Mouse (Mus musculus): Measurements from ENCODE around the gene Ostm1. TPM values are rescaled to one million over a fixed set of nuclear protein-coding genes. Genes with fewer than 3 reads are reported as not detected.

Gene Ostm1
- polyA plus RNA-seq, 1 experiment from 2014 or later = 12.1 TPM

DNA sequence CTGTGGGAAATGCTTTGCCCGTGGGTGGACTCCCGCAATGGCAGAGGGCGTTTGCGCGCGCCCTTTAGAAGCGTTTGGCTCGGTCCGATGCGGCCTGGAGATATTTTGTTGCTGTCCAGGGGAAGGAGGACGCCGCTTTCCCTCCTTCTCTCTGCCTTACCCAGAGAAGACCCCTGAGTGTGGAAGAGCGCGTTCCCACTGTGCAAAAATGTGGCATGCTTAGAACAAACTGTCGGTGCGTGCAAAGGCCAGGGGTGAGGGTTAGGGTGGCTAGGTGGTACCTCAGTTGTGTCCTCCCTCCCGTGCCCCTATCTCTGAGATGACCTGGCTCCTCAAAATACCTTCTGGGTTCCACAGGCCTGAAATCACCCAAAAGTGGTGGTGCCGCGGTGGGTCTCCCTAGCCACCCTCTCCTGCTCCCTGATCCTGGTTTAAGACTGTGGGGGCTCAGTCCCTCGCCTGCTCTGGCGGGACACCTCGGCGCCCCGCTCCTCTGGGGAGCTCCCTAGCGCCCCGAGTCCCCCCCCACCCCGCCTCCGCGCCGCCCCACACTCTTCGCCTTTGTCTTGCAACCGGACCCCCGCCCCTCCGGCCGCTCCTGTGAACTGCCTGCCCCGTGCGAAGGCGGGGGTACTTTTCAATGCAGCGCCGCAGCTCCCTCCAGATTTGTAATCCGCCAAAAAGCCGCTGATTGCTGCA lies 48.3 kb downstream of the Ostm1 start:
- H3K4me3 ChIP-seq (ENCODE audit: low read depth, low read length) = peak overlapping the region; percentile 59
- peak overlapping the region; percentile 93 for H3K4me2 ChIP-seq (ENCODE audit: low read depth, low read length)
- TF ChIP-seq EP300 (IDR thresholded peaks at IDR 0.05; ENCODE audit: low read depth) (no peak), CTCF (IDR thresholded peaks at IDR 0.05; ENCODE audit: low read depth) (no peak)
- H3K27me3 ChIP-seq (ENCODE audit: insufficient read depth, low read length) = peaks cover 89% of the 10 kb centered on the region
- H3K9ac ChIP-seq (replicated peaks) = no peak overlapping the region
- H3K27ac ChIP-seq (ENCODE audit: low read depth) = no peak overlapping the region
- DNase-seq = no peak
- 2% methylated on average over 37 of the region's 42 CpGs for WGBS (ENCODE audit: insufficient replicate concordance)
- H3K36me3 ChIP-seq (replicated peaks; ENCODE audit: insufficient read depth, low read length) = no peaks in the 10 kb centered on the region
- H3K9me3 ChIP-seq (ENCODE audit: low read length) = no peaks in the 10 kb centered on the region
- no peak for ATAC-seq
- peaks cover 11% of the 10 kb centered on the region for H3K4me1 ChIP-seq (ENCODE audit: insufficient read depth)

DNA sequence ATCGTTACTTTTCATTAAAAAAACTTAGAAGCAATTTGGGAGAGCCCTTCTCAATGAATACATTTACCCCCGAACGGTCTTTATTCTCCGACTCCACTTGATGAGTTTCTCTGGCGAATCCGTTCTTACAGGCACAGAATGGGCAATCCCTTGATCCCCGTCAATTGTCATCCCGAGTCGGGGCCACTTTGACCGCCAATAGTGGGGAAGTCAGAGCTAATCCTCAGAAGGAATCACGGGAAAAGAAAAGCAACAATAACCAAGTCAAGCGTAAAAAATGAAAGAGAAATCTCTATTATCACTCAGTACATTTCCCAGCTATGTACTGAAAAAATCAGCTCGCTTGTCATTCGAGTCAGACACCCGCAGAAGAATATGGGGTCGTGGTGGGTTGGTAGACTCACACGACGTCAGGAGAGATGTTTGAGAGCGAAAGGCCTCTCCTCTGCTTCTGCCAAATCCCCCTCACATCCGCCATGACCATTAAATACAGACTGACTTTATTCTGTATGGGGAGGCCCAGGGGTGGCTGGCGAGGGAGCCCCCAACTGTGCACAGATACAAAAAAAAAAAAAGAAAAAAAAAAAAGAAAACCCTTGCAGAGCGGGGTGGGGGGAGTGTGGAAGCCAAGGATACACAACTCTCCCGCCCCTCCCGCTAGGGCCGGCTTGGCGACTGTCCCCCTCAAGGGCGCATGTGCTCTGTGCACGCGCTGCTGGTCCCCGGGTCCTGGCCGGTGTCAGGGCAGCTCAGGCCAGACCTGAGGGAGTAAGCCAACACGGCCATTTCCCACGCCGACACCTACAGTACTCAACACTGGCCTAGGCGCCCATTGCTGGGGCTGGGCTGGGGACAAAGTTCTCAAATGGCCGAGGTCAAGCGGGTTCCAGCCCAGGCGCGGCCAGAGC lies 49.1 kb downstream of the Ostm1 start:
- DNase-seq = no peak
- no peak overlapping the region for H3K27ac ChIP-seq (ENCODE audit: low read depth)
- peaks cover 95% of the 10 kb centered on the region for H3K27me3 ChIP-seq (ENCODE audit: insufficient read depth, low read length)
- WGBS (ENCODE audit: insufficient replicate concordance) = under 1% methylated on average over 39 of the region's 39 CpGs
- no peak for ATAC-seq
- H3K9ac ChIP-seq (replicated peaks) = peak overlapping the region; percentile 31; the same call in 1 of the 2 replicates
- TF ChIP-seq EP300 (IDR thresholded peaks at IDR 0.05; ENCODE audit: low read depth) (no peak), CTCF (IDR thresholded peaks at IDR 0.05; ENCODE audit: low read depth) (no peak)
- H3K4me2 ChIP-seq (ENCODE audit: low read depth, low read length) = peak overlapping the region; percentile 93
- H3K4me1 ChIP-seq (ENCODE audit: insufficient read depth) = peaks cover 13% of the 10 kb centered on the region
- H3K9me3 ChIP-seq (ENCODE audit: low read length) = no peaks in the 10 kb centered on the region
- no peaks in the 10 kb centered on the region for H3K36me3 ChIP-seq (replicated peaks; ENCODE audit: insufficient read depth, low read length)
- H3K4me3 ChIP-seq (ENCODE audit: low read depth, low read length) = peak overlapping the region; percentile 59

DNA sequence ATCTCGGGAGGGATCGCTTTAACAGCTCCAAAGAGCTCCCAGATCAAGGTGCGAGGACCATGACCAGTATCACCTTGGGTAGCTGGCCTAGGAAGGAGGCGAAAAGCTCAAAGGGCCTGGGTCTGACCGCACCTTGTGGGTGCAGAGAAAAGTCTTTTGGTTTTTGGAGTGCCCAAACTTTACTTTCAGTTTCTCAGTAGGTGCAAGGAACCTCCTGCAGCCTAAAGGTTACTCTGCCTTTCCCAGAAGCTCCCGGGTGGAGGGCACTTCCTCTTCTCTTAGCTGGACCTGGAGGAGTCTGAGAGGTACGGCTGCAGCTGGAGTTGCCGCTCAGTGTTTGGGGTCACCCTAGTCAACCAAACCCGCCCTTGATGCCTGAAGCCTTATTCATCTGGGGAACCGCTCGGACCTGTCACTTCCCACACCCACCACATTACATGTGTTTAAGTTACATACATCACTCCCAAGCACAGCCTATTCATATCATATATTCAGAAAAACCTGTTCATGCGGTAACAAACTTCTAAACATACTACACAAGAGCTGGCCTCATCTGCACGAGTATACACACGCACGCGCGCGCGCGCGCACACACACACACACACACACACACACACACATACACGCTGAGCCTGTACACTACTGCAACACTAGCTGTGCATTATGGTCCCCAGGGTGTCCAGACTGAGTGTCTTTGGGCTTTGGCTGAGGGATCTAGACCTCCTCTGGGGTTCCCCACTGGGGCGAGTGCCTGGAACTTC lies 49.9 kb downstream of the Ostm1 start:
- TF ChIP-seq EP300 (IDR thresholded peaks at IDR 0.05; ENCODE audit: low read depth) (no peak), CTCF (IDR thresholded peaks at IDR 0.05; ENCODE audit: low read depth) (no peak)
- Histone ChIP-seq H3K27ac (ENCODE audit: low read depth) (no peak overlapping the region), H3K9ac (replicated peaks) (peak overlapping the region; percentile 31; the same call in 1 of the 2 replicates), H3K27me3 (ENCODE audit: insufficient read depth, low read length) (peaks cover 91% of the 10 kb centered on the region), H3K9me3 (ENCODE audit: low read length) (no peaks in the 10 kb centered on the region), H3K4me1 (ENCODE audit: insufficient read depth) (peaks cover 13% of the 10 kb centered on the region), H3K4me2 (ENCODE audit: low read depth, low read length) (peak overlapping the region; percentile 93), H3K36me3 (replicated peaks; ENCODE audit: insufficient read depth, low read length) (no peaks in the 10 kb centered on the region), H3K4me3 (ENCODE audit: low read depth, low read length) (peak overlapping the region; percentile 59)
- 3% methylated on average over 23 of the region's 23 CpGs for WGBS (ENCODE audit: insufficient replicate concordance)
- ATAC-seq (no peak), DNase-seq (no peak)

DNA sequence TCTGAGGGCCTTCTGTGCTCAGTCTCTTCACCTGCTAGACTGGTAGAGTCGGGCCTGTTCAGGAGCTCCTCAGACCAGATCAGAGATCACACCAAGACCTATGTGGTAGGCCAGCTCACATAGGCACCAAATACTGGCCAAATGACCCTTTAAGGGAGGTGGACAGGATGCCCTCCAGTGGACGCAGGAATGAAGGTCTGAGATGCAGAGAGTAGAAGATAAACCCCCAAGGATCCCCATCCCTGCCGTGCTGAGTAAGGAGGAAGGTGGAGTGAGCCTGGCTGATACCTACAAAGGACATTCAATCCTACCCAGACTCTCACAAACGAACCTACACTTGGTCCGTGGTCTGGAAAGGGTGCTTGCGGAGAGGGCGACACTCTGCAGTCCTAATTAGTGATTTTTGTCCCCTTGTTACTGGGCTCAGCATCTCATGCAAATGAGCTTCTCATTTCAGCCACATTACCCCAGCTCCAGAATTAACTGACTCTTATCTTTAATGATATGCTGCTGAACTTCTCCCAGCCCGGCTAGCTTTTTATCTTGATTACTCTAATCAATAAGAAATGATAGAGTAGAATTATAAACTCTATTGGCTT lies 50.6 kb downstream of the Ostm1 start:
- H3K27me3 ChIP-seq (ENCODE audit: insufficient read depth, low read length) = peaks cover 84% of the 10 kb centered on the region
- TF ChIP-seq CTCF (IDR thresholded peaks at IDR 0.05; ENCODE audit: low read depth) = peak; percentile 6; the same call in 1 of the 2 replicates
- TF ChIP-seq EP300 (IDR thresholded peaks at IDR 0.05; ENCODE audit: low read depth) = no peak
- H3K36me3 ChIP-seq (replicated peaks; ENCODE audit: insufficient read depth, low read length) = no peaks in the 10 kb centered on the region
- H3K9ac ChIP-seq (replicated peaks) = no peak overlapping the region
- H3K4me2 ChIP-seq (ENCODE audit: low read depth, low read length) = peak overlapping the region; percentile 93
- no peak overlapping the region for H3K27ac ChIP-seq (ENCODE audit: low read depth)
- DNase-seq (no peak), ATAC-seq (no peak)
- 7% methylated on average over 8 of the region's 8 CpGs for WGBS (ENCODE audit: insufficient replicate concordance)
- peak overlapping the region; percentile 59; the same call in 1 of the 2 replicates for H3K4me3 ChIP-seq (ENCODE audit: low read depth, low read length)
- H3K9me3 ChIP-seq (ENCODE audit: low read length) = no peaks in the 10 kb centered on the region
- H3K4me1 ChIP-seq (ENCODE audit: insufficient read depth) = peaks cover 13% of the 10 kb centered on the region

DNA sequence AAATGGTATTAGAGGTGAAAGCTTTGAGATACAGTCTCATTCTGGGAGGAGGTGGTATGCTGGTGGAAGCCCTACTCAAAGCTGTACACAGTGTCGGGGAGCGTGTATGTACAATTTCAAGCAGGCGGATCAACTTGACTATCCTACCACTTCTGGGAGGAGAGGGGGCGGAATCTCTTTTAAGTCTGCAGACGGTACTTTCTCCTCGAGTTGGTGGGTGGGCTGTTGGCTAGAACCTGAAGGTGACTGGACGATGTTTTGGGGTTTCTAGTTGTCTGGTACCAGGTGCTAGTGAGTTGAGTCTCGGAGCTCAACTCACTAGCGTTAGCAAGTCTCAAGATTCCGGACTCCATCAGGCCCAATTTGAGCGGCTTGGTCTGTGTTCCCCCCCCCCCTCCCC lies 51.4 kb downstream of the Ostm1 start:
- peaks cover 77% of the 10 kb centered on the region for H3K27me3 ChIP-seq (ENCODE audit: insufficient read depth, low read length)

More for the DNA sequence above, 51.4 kb downstream of the Ostm1 start:
- Histone ChIP-seq H3K4me1 (ENCODE audit: insufficient read depth) (peaks cover 13% of the 10 kb centered on the region), H3K9ac (replicated peaks) (no peak overlapping the region), H3K27ac (ENCODE audit: low read depth) (no peak overlapping the region), H3K36me3 (replicated peaks; ENCODE audit: insufficient read depth, low read length) (no peaks in the 10 kb centered on the region), H3K4me2 (ENCODE audit: low read depth, low read length) (peak overlapping the region; percentile 48; the same call in 1 of the 2 replicates), H3K4me3 (ENCODE audit: low read depth, low read length) (no peak overlapping the region), H3K9me3 (ENCODE audit: low read length) (no peaks in the 10 kb centered on the region)
- ATAC-seq (no peak), DNase-seq (no peak)
- 3% methylated on average over 11 of the region's 11 CpGs for WGBS (ENCODE audit: insufficient replicate concordance)
- no peak for TF ChIP-seq EP300 (IDR thresholded peaks at IDR 0.05; ENCODE audit: low read depth)
- no peak for TF ChIP-seq CTCF (IDR thresholded peaks at IDR 0.05; ENCODE audit: low read depth)
